Mouse (Mus musculus) limb, embryonic 10.5 days (tissue): ENCODE results near the gene Pih1d1. TPM values are rescaled to one million over a fixed set of nuclear protein-coding genes. Genes with fewer than 3 reads are reported as not detected.

Source experiments
- DNase-seq: peaks from one replicate; pipeline ENCODE4 v3.0.0-alpha.2; 2017; ENCODE audit warnings: low spot score
- H3K27ac ChIP-seq: fragments of 300-500 bp; sonication (generic); 2 replicates; pipeline ENCODE4 v1.5.1; 2016; ENCODE audit warnings: mild to moderate bottlenecking
- H3K27me3 ChIP-seq: fragments of 300-500 bp; sonication (generic); 2 replicates; pipeline ENCODE4 v1.6.1; 2016; ENCODE audit warnings: low read depth, mild to moderate bottlenecking; ENCODE audit not compliant: poor library complexity, severe bottlenecking
- H3K36me3 ChIP-seq: fragments of 300-500 bp; sonication (generic); 2 replicates; pipeline ENCODE4 v1.6.1; 2016; ENCODE audit warnings: mild to moderate bottlenecking, moderate library complexity
- H3K4me1 ChIP-seq: fragments of 300-500 bp; sonication (generic); 2 replicates; pipeline ENCODE4 v1.6.1; 2016
- H3K4me3 ChIP-seq: fragments of 300-500 bp; sonication (generic); 2 replicates; pipeline ENCODE4 v1.5.1; 2016; ENCODE audit warnings: mild to moderate bottlenecking, moderate library complexity
- H3K9me3 ChIP-seq: fragments of 300-500 bp; sonication (generic); replicated peaks from 2 replicates; pipeline ENCODE4 v1.6.1; 2016; ENCODE audit warnings: mild to moderate bottlenecking
- WGBS: fragments of 180-500 bp; shearing (Covaris S2); methylation state at CpG from one replicate; pipeline ENCODE4 v1.1.7; 2016; 5-methylcytosine and 5-hydroxymethylcytosine counted together
- microRNA counts: library from miRNA; unstranded; fragments of <30 nt; microRNA quantifications from one replicate; lab custom pipeline; 2017
- microRNA-seq: library from miRNA; unstranded; fragments of <30 nt; microRNA quantifications from one replicate; pipeline ENCODE4, GENCODE M21; 2017
- polyA plus RNA-seq: library from polyadenylated mRNA; unstranded; fragments of >200 nt; fragmentation: Nextera tagmentation; extraction: Ambion mirVana; gene quantifications from 2 replicates; pipeline ENCODE4 v1.2.1, GENCODE M21; 2016

The Pih1d1 gene
- polyA plus RNA-seq, 1 experiment from 2014 or later = 105 TPM

DNA sequence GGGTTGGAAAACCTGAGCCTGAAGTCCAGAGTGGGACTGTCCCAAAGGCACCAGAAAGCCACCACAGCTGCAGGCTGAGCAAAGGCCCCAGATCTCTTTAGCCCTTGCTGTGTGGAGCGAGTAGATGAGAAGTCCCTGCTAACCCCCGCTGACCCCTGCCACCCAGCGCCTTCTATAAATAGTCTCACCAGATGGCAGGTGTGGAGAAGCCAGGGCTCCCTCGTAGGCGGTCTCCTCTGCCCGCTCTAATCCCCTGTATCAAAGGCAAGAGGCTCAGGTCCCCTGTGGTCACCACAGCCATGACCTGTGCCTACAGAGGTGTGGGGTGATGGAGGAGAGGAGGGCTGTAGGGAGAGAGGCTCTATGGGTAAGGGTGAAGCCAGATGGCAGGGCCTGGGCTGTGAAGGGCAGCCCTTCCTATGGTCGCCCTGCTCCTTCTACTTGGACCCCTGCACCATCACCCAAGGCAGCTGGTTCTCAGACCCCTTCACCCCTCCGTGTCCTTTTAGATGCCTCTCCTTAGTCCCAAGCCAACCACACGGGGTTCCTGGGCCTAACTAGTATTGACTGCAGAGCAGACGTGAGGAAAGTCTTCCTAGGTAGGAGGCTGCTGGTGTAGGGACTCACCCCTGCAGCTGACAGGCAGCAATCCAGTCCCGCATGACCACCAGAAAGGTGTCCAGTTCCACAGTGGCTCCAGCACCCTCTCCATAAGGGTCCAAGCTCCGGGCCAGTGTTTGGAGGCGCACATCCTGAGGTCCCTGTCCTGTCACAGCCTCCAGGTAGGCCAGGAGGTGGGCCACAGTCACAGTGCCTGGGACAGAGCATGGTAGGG, 41.5 kb downstream of the Pih1d1 start:
- Histone ChIP-seq H3K36me3 (no peaks in the 10 kb centered on the region), H3K27me3 (peaks cover 56% of the 10 kb centered on the region), H3K4me1 (peaks cover 61% of the 10 kb centered on the region), H3K9me3 (no peaks in the 10 kb centered on the region), H3K4me3 (no peak overlapping the region), H3K27ac (peak overlapping the region; percentile 26; the same call in 1 of the 2 replicates)
- WGBS = 53% methylated on average over 13 of the region's 13 CpGs
- DNase-seq = no peak

DNA sequence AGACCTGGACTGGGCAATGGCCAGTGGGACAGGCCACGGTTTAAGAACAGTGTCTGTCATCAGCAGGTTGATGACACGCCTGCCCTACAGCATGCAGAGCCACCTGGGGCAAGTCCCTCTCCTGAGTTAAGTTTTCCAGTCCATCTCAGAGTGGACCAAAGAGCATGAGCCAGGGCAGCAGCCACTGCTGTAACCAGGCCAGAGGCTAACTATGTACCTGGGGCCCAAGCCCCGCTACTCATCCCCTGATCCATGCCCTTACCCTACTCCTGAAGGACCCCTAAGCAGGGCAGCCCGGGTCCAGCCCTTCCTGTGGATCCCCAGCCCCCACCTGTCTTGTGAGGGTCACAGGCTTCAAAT, 42.1 kb downstream of the Pih1d1 start:
- no peaks in the 10 kb centered on the region for H3K9me3 ChIP-seq
- no peak overlapping the region for H3K4me3 ChIP-seq
- DNase-seq = no peak
- H3K27me3 ChIP-seq = peaks cover 52% of the 10 kb centered on the region
- 90% methylated on average over 4 of the region's 4 CpGs for WGBS
- H3K27ac ChIP-seq = peak overlapping the region; percentile 26; the same call in 1 of the 2 replicates
- H3K4me1 ChIP-seq = peaks cover 57% of the 10 kb centered on the region
- no peaks in the 10 kb centered on the region for H3K36me3 ChIP-seq

DNA sequence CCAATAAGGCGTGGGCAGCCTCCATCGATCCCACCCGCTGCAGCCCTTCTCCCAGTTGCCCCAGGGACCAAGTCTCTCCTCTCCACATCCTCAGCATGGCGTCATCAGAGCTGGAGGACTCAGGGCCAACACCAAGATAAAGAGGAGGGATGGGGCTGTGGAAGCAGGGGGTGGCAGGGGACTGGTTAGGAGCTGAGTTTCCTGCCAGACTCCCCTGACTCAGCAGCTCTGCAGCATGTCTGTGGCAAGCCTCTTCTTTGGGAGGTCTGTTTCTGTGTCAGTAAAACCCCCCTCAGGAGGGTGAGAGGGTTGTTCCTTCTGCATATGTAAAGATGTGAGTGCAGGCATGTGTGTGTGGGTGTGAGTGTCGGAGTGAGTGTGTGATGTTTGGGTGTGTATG, 42.9 kb downstream of the Pih1d1 start:
- Histone ChIP-seq H3K27me3 (peaks cover 46% of the 10 kb centered on the region), H3K4me1 (peaks cover 49% of the 10 kb centered on the region), H3K4me3 (no peak overlapping the region)

DNA sequence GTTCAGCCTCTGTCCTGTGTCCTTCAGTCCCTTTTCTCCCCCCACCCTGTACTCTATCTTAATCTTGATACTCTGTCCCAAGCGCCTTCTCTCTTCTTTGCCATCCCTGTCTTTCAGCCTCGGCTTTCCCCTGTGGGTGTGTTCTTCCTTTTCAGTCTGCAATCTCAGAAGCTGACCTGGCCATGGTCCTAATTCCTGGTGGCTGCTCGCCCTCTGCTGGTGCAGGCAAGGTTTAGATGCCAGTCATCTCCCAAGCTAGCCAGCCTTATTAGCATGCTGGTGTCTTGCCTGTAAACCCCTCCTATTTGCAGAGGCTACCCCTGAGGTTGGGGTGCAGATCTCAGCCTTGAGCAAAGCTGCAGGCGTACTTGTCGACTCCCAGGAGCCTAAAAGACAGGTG, 44.3 kb downstream of the Pih1d1 start:
- H3K27ac ChIP-seq = no peak overlapping the region
- H3K4me1 ChIP-seq = peaks cover 35% of the 10 kb centered on the region
- H3K27me3 ChIP-seq = peaks cover 51% of the 10 kb centered on the region
- no peak overlapping the region for H3K4me3 ChIP-seq
- no peaks in the 10 kb centered on the region for H3K36me3 ChIP-seq
- 11% methylated on average over 5 of the region's 5 CpGs for WGBS
- no peaks in the 10 kb centered on the region for H3K9me3 ChIP-seq
- peak; percentile 77 for DNase-seq

More for the DNA sequence above, 42.9 kb downstream of the Pih1d1 start:
- 66% methylated on average over 5 of the region's 5 CpGs for WGBS
- H3K27ac ChIP-seq = 0 out of 2 replicates have a peak overlapping the region, but pooled peaks have one; percentile 26
- H3K36me3 ChIP-seq = no peaks in the 10 kb centered on the region
- no peaks in the 10 kb centered on the region for H3K9me3 ChIP-seq
- no peak for DNase-seq

DNA sequence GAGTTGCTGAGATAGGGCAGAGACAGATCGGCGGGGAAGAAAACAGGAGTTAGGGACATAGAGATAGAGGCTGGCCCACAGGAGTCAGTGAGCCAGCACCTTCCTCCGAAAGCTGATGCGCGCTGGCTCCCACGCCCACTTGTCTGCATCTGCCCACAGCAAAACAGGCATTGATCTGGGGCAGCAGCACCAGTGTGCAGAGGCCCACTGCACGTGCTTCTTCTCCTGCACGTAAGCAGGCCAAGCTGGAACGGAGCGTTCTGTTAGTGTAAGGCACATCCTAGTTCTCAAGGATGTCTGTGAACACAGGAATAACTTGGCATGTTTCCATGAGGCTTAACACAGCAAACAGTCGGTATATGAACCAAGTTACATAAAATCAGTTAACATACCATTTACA, 44.9 kb downstream of the Pih1d1 start:
- H3K36me3 ChIP-seq = no peaks in the 10 kb centered on the region
- H3K4me1 ChIP-seq = peaks cover 33% of the 10 kb centered on the region
- H3K9me3 ChIP-seq = no peaks in the 10 kb centered on the region
- no peak overlapping the region for H3K4me3 ChIP-seq
- 81% methylated on average over 11 of the region's 11 CpGs for WGBS
- DNase-seq = no peak
- no peak overlapping the region for H3K27ac ChIP-seq
- peaks cover 54% of the 10 kb centered on the region for H3K27me3 ChIP-seq

DNA sequence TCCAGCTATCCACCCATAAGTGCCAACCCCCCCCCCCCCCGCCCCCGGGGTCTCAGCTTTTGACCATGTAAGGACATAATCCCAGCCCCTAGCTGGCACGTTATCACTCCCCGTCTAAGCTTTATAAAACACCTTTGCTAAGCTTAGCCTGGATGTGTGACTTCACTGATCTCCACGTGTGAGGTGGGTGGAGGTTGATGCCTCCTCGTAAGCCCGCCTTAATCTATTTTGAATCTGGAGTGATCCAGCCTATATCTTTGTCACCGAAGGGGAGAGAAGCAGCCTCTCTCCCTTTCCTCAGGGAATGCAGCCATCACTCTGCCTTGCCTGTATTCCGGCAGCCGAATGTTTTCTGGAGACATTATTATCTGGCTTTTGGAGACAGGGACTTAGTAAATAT, 48.6 kb downstream of the Pih1d1 start:
- peaks cover 30% of the 10 kb centered on the region for H3K27me3 ChIP-seq
- H3K9me3 ChIP-seq = no peaks in the 10 kb centered on the region
- no peaks in the 10 kb centered on the region for H3K36me3 ChIP-seq
- no peak for DNase-seq
- H3K4me1 ChIP-seq = peaks cover 13% of the 10 kb centered on the region; the same call in 1 of the 2 replicates
- 44% methylated on average over 10 of the region's 10 CpGs for WGBS
- no peak overlapping the region for H3K4me3 ChIP-seq
- H3K27ac ChIP-seq = no peak overlapping the region

DNA sequence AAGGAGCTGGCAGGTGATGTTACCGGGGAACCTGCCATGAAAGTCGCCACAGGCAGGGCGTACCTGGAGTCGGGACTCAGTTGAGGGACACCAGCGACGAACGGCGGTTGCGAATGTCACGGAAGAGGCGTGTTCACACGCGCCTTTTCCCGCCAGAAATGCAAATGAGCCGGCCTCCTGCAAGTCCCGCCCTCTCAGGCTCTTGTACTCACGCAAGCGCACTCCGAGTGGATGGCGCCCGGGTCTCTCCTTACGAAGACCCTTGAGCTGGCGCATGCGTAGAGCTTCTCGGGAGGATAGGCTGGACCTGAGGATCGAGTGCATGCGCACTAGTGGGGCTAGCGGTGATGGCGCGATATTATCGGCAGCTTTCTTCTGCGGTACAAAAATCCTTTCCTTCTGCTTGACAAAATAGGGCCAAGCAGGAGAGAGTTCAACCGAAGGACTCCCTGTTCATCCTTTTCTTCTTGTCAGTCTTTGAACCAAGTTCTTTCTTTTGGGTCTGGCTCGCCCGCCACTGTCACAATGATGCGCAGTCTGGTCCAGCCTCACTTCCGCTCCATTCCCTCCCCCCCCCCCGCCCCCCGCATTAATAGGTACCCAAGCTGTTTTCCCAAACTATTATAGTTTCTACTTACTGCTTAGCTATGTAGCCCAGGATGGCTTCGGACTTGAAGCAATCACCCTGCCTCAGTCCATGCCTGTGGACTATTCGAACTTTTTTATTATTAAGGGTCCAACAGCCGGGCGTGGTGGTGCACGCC, 50.5 kb downstream of the Pih1d1 start, which contains the start of gene Ccdc155:
Gene Ccdc155 (minus strand): TSS at position 513 of the 764 bp plus-strand sequence.
- H3K36me3 ChIP-seq = no peaks in the 10 kb centered on the region
- H3K4me1 ChIP-seq = peaks cover 5% of the 10 kb centered on the region; the same call in 1 of the 2 replicates
- peak; percentile 98 for DNase-seq
- peak within 1 kb of the TSS; percentile 85 for H3K27ac ChIP-seq
- peak within 1 kb of the TSS; percentile 53 for H3K4me3 ChIP-seq
- H3K9me3 ChIP-seq = no peaks in the 10 kb centered on the region
- H3K27me3 ChIP-seq = peaks cover 36% of the 10 kb centered on the region
- WGBS = 8% methylated on average over 44 of the region's 44 CpGs

DNA sequence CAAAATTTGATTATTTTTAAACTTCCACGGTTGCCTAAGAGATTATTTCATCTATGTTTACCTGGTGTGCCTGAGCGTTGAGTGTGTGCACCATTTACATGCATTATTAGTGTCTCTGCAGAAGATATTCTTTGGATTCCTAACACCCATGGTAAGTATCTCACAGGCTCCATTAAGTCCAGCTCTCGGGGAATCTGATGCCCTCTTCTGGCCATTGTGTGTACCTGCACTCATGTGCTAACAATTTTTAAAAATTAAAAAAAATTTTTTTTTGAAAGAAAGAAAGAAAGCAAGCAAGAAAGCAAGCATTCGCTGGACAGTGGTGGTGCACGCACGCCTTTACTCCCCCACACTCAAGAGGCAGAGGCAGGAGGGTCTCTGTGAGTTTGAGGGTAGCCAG, 54.2 kb downstream of the Pih1d1 start:
- 78% methylated on average over 6 of the region's 6 CpGs for WGBS
- no peaks in the 10 kb centered on the region for H3K36me3 ChIP-seq
- peaks cover 53% of the 10 kb centered on the region for H3K27me3 ChIP-seq
- no peak for DNase-seq
- no peak overlapping the region for H3K4me3 ChIP-seq
- H3K27ac ChIP-seq = no peak overlapping the region
- peaks cover 12% of the 10 kb centered on the region for H3K4me1 ChIP-seq
- no peaks in the 10 kb centered on the region for H3K9me3 ChIP-seq

MicroRNAs encoded within 50 kb of the gene (microRNA counts, 519-probe panel; counts per million panel counts)
- 684 counts per million, percentile 72 among the panel's probes with 10 or more counts for microRNA mmu-miR-150 (lab: Ali Mortazavi, UCI)

Small RNA genes lying within 50 kb of the gene (microRNA-seq; reads per million reads assigned to microRNA genes)
- gene Mir150 = 4.1 reads per million, percentile 6 among the genes with 10 or more reads in this experiment
- gene Mir5121 = 22.3 reads per million, percentile 31 among the genes with 10 or more reads in this experiment
- not detected for gene Mir7055

Other genes starting within 250 kb of the Pih1d1 start
- gene Ap2a1, start 224.8 kb upstream of the Pih1d1 start, polyA plus RNA-seq = 78.7 and 85.3 TPM in 2 replicates
- gene Tsks, start 211.1 kb upstream of the Pih1d1 start, polyA plus RNA-seq = 0.14 and 0.18 TPM in 2 replicates
- 11.4 and 18.8 TPM in 2 replicates for gene Cpt1c, start 179.5 kb upstream of the Pih1d1 start, polyA plus RNA-seq
- gene Prmt1, start 167.7 kb upstream of the Pih1d1 start, polyA plus RNA-seq = 979 and 1,027 TPM in 2 replicates
- 74.7 and 75.0 TPM in 2 replicates for gene Irf3, start 156.7 kb upstream of the Pih1d1 start, polyA plus RNA-seq
- gene Bcl2l12, start 155.6 kb upstream of the Pih1d1 start, polyA plus RNA-seq = 89.7 and 92.2 TPM in 2 replicates
- 47.8 and 50.6 TPM in 2 replicates for gene Scaf1, start 137.9 kb upstream of the Pih1d1 start, polyA plus RNA-seq
- 15.6 and 18.3 TPM in 2 replicates for gene Rras, start 136.3 kb upstream of the Pih1d1 start, polyA plus RNA-seq
- 16.3 and 18.1 TPM in 2 replicates for gene Prr12, start 101.4 kb upstream of the Pih1d1 start, polyA plus RNA-seq
- gene Nosip, start 91.9 kb upstream of the Pih1d1 start, polyA plus RNA-seq = 80.4 and 81.2 TPM in 2 replicates
- 16.8 and 24.8 TPM in 2 replicates for gene Prrg2, start 91.6 kb upstream of the Pih1d1 start, polyA plus RNA-seq
- gene Rcn3, start 62.1 kb upstream of the Pih1d1 start, polyA plus RNA-seq = 175 and 210 TPM in 2 replicates
- 5.2 and 7.8 TPM in 2 replicates for gene Fcgrt, start 50.5 kb upstream of the Pih1d1 start, polyA plus RNA-seq
- 1,846 and 2,302 TPM in 2 replicates for gene Rps11, start 29.9 kb upstream of the Pih1d1 start, polyA plus RNA-seq
- 1,210 and 1,327 TPM in 2 replicates for gene Rpl13a, start 25.5 kb upstream of the Pih1d1 start, polyA plus RNA-seq
- gene Gm45713, start 18.1 kb upstream of the Pih1d1 start, polyA plus RNA-seq = not detected in 2 replicates
- gene Flt3l, start 17.9 kb upstream of the Pih1d1 start, polyA plus RNA-seq = 1.4 and 1.5 TPM in 2 replicates
- gene Aldh16a1, start 281 bp downstream of the Pih1d1 start, polyA plus RNA-seq = 54.2 and 63.7 TPM in 2 replicates
- 0.06 TPM in 1 of 2 replicates, not detected in the other for gene Slc17a7, start 9.6 kb downstream of the Pih1d1 start, polyA plus RNA-seq
- not detected in 2 replicates for gene Gfy, start 25.3 kb downstream of the Pih1d1 start, polyA plus RNA-seq
- gene Pth2, start 26.7 kb downstream of the Pih1d1 start, polyA plus RNA-seq = not detected in 2 replicates
- 0.45 and 0.68 TPM in 2 replicates for gene Ccdc155, start 50.6 kb downstream of the Pih1d1 start, polyA plus RNA-seq
- 0.21 and 0.41 TPM in 2 replicates for gene Dkkl1, start 57.8 kb downstream of the Pih1d1 start, polyA plus RNA-seq
- gene Tead2, start 61.5 kb downstream of the Pih1d1 start, polyA plus RNA-seq = 435 and 481 TPM in 2 replicates
- 1.1 and 1.2 TPM in 2 replicates for gene Cd37, start 84.8 kb downstream of the Pih1d1 start, polyA plus RNA-seq
- 0.24 and 0.49 TPM in 2 replicates for gene Slc6a16, start 86.8 kb downstream of the Pih1d1 start, polyA plus RNA-seq
- gene Slc6a21, start 123.2 kb downstream of the Pih1d1 start, polyA plus RNA-seq = not detected in 2 replicates
- 5.2 and 8.4 TPM in 2 replicates for gene Trpm4, start 179.5 kb downstream of the Pih1d1 start, polyA plus RNA-seq
- gene Hrc, start 181.0 kb downstream of the Pih1d1 start, polyA plus RNA-seq = 0.24 and 0.39 TPM in 2 replicates
- 2.4 and 5.3 TPM in 2 replicates for gene Ppfia3, start 212.7 kb downstream of the Pih1d1 start, polyA plus RNA-seq
- gene Lin7b, start 216.3 kb downstream of the Pih1d1 start, polyA plus RNA-seq = 0.40 and 0.64 TPM in 2 replicates
- 305 and 308 TPM in 2 replicates for gene Snrnp70, start 241.4 kb downstream of the Pih1d1 start, polyA plus RNA-seq